Mouse (Mus musculus) adipocyte (in vitro differentiated cells): ENCODE results near the gene Mrgprd.

Experiments
- DNase-seq: peaks from one replicate; pipeline ENCODE4 v3.0.0-alpha.2; 2016; ENCODE audit warnings: low spot score

Mrgprd gene

GRCm38 (mm10) chr7:145302488-145303285 lies 11.9 kb upstream of the Mrgprd start:
- peak; percentile 62 for DNase-seq

- DNase-seq: no peak
Measured at GRCm38 (mm10) chr7:145304153-145304552, 10.5 kb upstream of the Mrgprd start.

- no peak for DNase-seq
Measured at GRCm38 (mm10) chr7:145307636-145308035, 7.0 kb upstream of the Mrgprd start.

GRCm38 (mm10) chr7:145308061-145308675 lies 6.5 kb upstream of the Mrgprd start:
- no peak for DNase-seq

- DNase-seq: no peak
Measured at GRCm38 (mm10) chr7:145308866-145309265, 5.8 kb upstream of the Mrgprd start.

- DNase-seq: no peak
Measured at GRCm38 (mm10) chr7:145309877-145310276, 4.8 kb upstream of the Mrgprd start.

GRCm38 (mm10) chr7:145310526-145310925 lies 4.1 kb upstream of the Mrgprd start:
- no peak for DNase-seq

GRCm38 (mm10) chr7:145312137-145312536 lies 2.5 kb upstream of the Mrgprd start:
- DNase-seq: peak; percentile 41

- DNase-seq: peak; percentile 38
Measured at GRCm38 (mm10) chr7:145317522-145317921, 2.9 kb downstream of the Mrgprd start.

GRCm38 (mm10) chr7:145319481-145319880 lies 4.8 kb downstream of the Mrgprd start:
- no peak for DNase-seq

- no peak for DNase-seq
Measured at GRCm38 (mm10) chr7:145323607-145324006, 9.0 kb downstream of the Mrgprd start.

- DNase-seq: no peak
Measured at GRCm38 (mm10) chr7:145325697-145326096, 11.1 kb downstream of the Mrgprd start.

GRCm38 (mm10) chr7:145329982-145330381 lies 15.3 kb downstream of the Mrgprd start:
- no peak for DNase-seq

GRCm38 (mm10) chr7:145330641-145331040 lies 16.0 kb downstream of the Mrgprd start:
- DNase-seq: no peak

- DNase-seq: no peak
Measured at GRCm38 (mm10) chr7:145332376-145333041, 17.9 kb downstream of the Mrgprd start.

GRCm38 (mm10) chr7:145333936-145334335 lies 19.3 kb downstream of the Mrgprd start:
- no peak for DNase-seq

- DNase-seq: no peak
Measured at GRCm38 (mm10) chr7:145334428-145335027, 19.9 kb downstream of the Mrgprd start.

- peak; percentile 34 for DNase-seq
Measured at GRCm38 (mm10) chr7:145335199-145335598, 20.6 kb downstream of the Mrgprd start.

- no peak for DNase-seq
Measured at GRCm38 (mm10) chr7:145335616-145336332, 21.1 kb downstream of the Mrgprd start.

GRCm38 (mm10) chr7:145337889-145338288 lies 23.3 kb downstream of the Mrgprd start:
- DNase-seq: no peak

GRCm38 (mm10) chr7:145340248-145340904 lies 25.7 kb downstream of the Mrgprd start:
- no peak for DNase-seq
